Mouse (Mus musculus) forebrain, postnatal 0 days (tissue): ENCODE measurements around the gene Gm5134. TPM values are rescaled to one million over a fixed set of nuclear protein-coding genes. Genes with fewer than 3 reads are reported as not detected.

Experiments
- ATAC-seq: fragments of 200-750 bp; cut with Nextera tagmentation; 2 replicates; pipeline ENCODE4 v1.8.0; 2017; ENCODE audit warnings: mild to moderate bottlenecking, moderate library complexity
- DNase-seq: peaks from one replicate; pipeline ENCODE4 v3.0.0-alpha.2; 2015
- H3K27ac ChIP-seq: fragments of 300-500 bp; sonication (generic); 2 replicates; pipeline ENCODE4 v1.5.1; 2014; ENCODE audit warnings: low read depth, mild to moderate bottlenecking, antibody characterized with exemption, low read length, moderate library complexity, mixed read lengths
- H3K27me3 ChIP-seq: fragments of 300-500 bp; sonication (generic); 2 replicates; pipeline ENCODE4 v1.6.1; 2014; ENCODE audit warnings: mild to moderate bottlenecking, low read length, mixed read lengths; ENCODE audit not compliant: insufficient read depth
- H3K36me3 ChIP-seq: fragments of 300-500 bp; sonication (generic); 2 replicates; pipeline ENCODE4 v1.6.1; 2014; ENCODE audit warnings: mild to moderate bottlenecking, moderate library complexity; ENCODE audit not compliant: insufficient read depth
- H3K4me1 ChIP-seq: fragments of 300-500 bp; sonication (generic); 2 replicates; pipeline ENCODE4 v1.6.1; 2014; ENCODE audit warnings: antibody characterized with exemption; ENCODE audit not compliant: insufficient read depth
- H3K4me2 ChIP-seq: fragments of 300-500 bp; sonication (generic); 2 replicates; pipeline ENCODE4 v1.6.1; 2014; ENCODE audit warnings: low read depth, mild to moderate bottlenecking, moderate library complexity
- H3K4me3 ChIP-seq: fragments of 300-500 bp; sonication (generic); 2 replicates; pipeline ENCODE4 v1.5.1; 2014; ENCODE audit warnings: low read depth, low read length, mixed read lengths
- H3K9ac ChIP-seq: fragments of 300-500 bp; sonication (generic); 2 replicates; pipeline ENCODE4 v1.6.1; 2014; ENCODE audit warnings: mild to moderate bottlenecking
- H3K9me3 ChIP-seq: fragments of 300-500 bp; sonication (generic); 2 replicates; pipeline ENCODE4 v1.6.1; 2016; ENCODE audit warnings: low read length
- CTCF ChIP-seq: sonication (generic); IDR thresholded peaks from 2 replicates; pipeline ENCODE4 v1.5.1; 2016; ENCODE audit warnings: antibody characterized with exemption, control low read depth, low read depth
- WGBS: fragments of 180-500 bp; shearing (Covaris S2); extraction: QIAGEN DNeasy Blood & Tissue Kit; methylation state at CpG from one replicate; pipeline ENCODE4 v1.1.7; 2014; 5-methylcytosine and 5-hydroxymethylcytosine counted together
- polyA plus RNA-seq: library from polyadenylated mRNA; unstranded; fragments of >200 nt; fragmentation: Nextera tagmentation; extraction: Ambion mirVana; gene quantifications from 2 replicates; pipeline ENCODE4 v1.2.1, GENCODE M21; 2015
- total RNA-seq: library from RNA; depleted of rRNA; stranded (reverse); fragments of >200 nt; gene quantifications from 2 replicates; pipeline ENCODE4 v1.2.3, GENCODE M21; 2014

Gm5134 gene
- total and polyA plus RNA-seq, 2 experiments from 2014 or later: not detected

DNA sequence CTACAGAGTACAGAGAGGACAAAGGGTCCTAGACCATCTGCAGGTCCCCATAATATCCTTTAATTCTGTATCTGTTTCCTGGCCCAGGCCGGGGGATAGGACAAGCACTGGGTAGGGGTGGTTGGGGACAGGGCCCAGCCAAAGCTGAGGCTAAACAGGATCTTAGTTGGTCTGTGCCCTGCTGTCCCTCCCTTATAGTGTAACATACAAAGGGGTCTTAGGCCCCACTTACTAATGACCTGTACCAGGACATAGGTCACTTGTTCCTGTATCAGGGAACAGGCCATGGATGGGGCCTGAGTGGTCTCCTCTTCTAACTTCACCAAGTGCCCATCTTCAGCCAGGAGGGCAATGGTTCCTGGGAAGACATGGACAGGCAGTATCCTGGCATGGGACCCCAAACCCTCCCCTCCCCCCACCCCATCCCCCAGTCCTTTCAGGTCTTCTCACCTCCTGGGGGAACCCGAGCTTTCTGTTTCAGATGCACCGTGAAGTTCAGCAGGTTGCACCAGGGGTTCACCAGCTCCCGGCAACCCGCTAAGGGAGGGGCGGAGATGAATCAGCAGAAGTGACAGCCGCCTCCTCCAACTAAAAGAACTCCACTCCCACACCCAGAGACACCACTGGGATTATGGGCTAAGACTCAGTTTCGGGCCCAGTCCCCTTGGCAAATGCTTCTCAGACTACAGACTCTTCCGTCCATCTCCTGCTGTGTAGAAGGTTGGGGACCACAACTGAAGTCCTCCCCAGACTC, 14.7 kb upstream of the Gm5134 start:
- no peak for TF ChIP-seq CTCF
- 61% methylated on average over 9 of the region's 9 CpGs for WGBS
- Histone ChIP-seq H3K9me3 (no peaks in the 10 kb centered on the region), H3K27me3 (no peaks in the 10 kb centered on the region; the same call in 1 of the 2 replicates), H3K4me1 (0 out of 2 replicates have a peak, but pooled peaks cover 4% of the 10 kb centered on the region), H3K9ac (no peak overlapping the region), H3K27ac (no peak overlapping the region), H3K4me2 (no peak overlapping the region), H3K36me3 (no peaks in the 10 kb centered on the region), H3K4me3 (no peak overlapping the region)
- no peak for DNase-seq
- ATAC-seq: no peak

DNA sequence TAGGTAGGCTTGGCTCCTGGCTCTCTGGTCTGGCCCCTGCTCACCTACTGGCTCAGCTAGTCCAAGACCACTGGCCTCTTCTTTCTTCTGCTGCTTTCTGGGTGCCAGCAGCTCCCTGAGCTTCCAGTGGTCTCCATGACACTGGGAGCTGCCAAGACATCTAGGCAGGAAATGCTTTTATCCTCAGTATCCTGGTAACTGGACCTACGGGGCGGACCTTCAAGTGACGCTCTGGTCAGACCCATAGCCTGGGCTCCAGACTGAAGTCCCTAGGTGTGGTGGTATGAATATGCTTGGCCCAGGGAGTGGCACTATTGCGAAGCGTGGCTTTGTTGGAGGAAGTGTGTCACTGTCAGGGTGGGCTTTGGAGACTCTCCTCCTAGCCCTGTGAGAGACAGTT, 13.8 kb upstream of the Gm5134 start, which contains the start of gene Gm867:
Gm867 (minus strand) TSS at position 153 of the 400 bp plus-strand sequence.
- no peak for ATAC-seq
- H3K9ac ChIP-seq: no peak within 1 kb of the TSS
- no peaks in the 10 kb centered on the region; the same call in 1 of the 2 replicates for H3K27me3 ChIP-seq
- no peaks in the 10 kb centered on the region for H3K36me3 ChIP-seq
- H3K4me2 ChIP-seq: no peak within 1 kb of the TSS
- TF ChIP-seq CTCF: no peak
- no peak within 1 kb of the TSS for H3K27ac ChIP-seq
- no peaks in the 10 kb centered on the region for H3K9me3 ChIP-seq
- 84% methylated on average over 5 of the region's 5 CpGs for WGBS
- no peak for DNase-seq
- 0 out of 2 replicates have a peak, but pooled peaks cover 4% of the 10 kb centered on the region for H3K4me1 ChIP-seq
- no peak within 1 kb of the TSS for H3K4me3 ChIP-seq

DNA sequence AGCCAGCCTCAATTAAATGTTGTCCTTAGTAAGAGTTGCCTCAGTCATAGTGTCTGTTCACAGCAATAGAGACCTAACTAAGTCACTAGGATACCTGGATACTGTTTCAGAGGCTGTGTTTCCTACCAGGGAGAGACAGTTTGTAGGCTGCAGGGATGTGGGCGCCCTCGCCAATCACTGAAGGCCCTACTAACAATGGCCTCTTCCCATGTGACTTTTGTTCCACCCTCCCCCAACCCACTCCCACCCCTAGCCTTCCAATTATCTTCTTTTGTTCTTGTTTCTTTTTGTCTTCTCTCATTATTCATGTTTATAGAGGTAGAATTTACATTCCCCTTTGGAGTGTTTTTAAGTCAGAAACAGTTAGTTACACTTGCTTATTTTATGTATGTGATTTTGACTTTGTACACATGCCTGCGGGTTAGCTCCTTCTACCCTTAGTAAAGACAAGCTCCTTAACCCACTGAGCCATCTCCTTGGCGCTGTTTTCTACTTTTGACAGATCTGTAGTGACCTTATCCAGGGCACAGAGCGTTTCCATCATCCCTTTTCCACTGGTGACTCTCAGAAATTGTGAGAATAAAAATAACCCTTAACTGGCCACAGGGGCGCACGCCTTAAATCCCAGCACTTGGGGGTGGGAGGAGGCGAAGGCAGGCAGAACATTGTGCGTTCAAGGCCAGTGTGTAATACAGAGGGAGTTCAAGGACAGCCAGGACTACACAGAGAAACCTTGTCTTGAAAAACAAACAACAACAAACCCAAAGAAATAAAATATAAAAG, 13.1 kb upstream of the Gm5134 start:
- H3K4me1 ChIP-seq: 0 out of 2 replicates have a peak, but pooled peaks cover 4% of the 10 kb centered on the region
- no peak overlapping the region for H3K9ac ChIP-seq
- no peak overlapping the region for H3K4me2 ChIP-seq
- WGBS: 59% methylated on average over 9 of the region's 9 CpGs
- H3K27ac ChIP-seq: no peak overlapping the region
- no peaks in the 10 kb centered on the region; the same call in 1 of the 2 replicates for H3K27me3 ChIP-seq
- no peaks in the 10 kb centered on the region for H3K36me3 ChIP-seq
- H3K9me3 ChIP-seq: no peaks in the 10 kb centered on the region
- no peak for TF ChIP-seq CTCF
- no peak for DNase-seq
- H3K4me3 ChIP-seq: no peak overlapping the region
- ATAC-seq: peak; percentile 53

DNA sequence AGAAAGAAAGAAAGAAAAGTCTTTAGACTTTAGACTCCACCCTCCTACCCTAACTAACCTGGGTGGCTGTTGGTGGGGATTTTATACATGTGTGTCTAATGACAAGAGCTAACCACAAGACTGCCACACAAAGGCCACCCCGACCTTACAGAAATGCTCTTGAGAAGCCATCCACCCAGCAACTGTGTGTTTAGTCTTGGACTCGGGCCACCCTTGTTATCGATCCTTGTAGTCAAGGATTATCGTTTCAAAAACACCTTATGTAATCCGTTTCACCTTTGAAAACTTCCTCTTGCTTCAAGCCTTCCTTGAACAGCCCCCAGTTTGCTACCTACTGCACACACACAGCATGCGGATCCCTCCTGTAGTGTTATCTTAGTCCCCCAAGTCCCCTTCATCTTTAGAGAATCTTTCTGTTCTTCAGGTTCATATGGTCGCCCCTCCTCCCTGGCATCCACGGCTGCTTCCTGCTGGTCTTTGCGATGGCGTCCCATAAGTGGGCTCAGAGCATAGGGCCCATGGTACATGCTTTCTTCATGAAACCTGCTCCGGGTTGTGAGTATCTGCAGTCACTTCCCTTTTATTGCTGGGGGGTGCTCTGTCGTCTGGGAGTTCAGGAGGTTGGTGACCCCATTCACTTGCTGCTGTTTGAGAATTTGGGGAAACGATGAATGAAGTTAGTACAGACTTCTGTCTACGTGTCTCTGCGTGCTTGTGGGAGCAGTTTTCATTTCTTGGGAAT, 11.4 kb upstream of the Gm5134 start, which contains the start of gene Vpreb3:
Vpreb3 (plus strand) TSS at position 322 of the 742 bp plus-strand sequence.
- 83% methylated on average over 15 of the region's 15 CpGs for WGBS
- H3K4me3 ChIP-seq: no peak within 1 kb of the TSS
- ATAC-seq: no peak

DNA sequence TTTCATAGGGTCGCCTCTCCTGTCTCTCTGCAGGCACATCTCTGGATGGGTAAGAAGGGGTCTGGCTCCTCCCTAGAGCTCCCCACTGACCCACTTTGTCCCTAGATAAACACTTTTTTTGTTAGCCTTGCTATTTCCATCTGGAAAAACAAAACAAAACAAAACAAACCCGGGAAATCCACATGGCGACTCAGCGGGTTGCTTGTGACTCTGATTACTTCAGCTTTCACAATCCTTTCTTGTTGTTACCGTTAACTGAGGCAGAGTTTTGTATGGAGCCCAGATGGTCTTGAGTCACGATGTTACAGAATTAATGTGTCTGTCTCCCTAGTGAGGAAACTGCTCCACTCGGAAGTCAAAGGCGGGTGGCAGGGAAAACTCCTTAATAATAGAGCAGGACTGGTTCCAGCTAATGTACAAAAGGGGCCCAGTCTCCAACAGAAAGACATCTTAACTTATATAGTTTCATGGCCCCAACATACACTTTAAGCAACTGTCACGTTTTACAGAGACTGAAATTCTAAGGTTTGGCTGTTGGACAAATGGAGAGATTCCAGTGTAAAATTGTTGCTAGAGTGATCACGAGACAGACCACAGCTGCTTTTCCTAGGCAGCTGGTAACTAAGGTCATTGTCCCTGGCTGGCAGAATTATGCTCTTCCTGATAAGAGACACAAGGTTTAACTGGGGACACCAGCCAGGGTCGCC, 10.1 kb upstream of the Gm5134 start:
- TF ChIP-seq CTCF: no peak
- H3K4me3 ChIP-seq: no peak overlapping the region
- 14% methylated on average over 11 of the region's 11 CpGs for WGBS
- DNase-seq (peak; percentile 55), ATAC-seq (peak; percentile 68)
- H3K9me3 ChIP-seq: no peaks in the 10 kb centered on the region
- no peak overlapping the region for H3K9ac ChIP-seq
- no peaks in the 10 kb centered on the region for H3K36me3 ChIP-seq
- 0 out of 2 replicates have a peak, but pooled peaks cover 4% of the 10 kb centered on the region for H3K4me1 ChIP-seq
- H3K4me2 ChIP-seq: no peak overlapping the region
- no peaks in the 10 kb centered on the region; the same call in 1 of the 2 replicates for H3K27me3 ChIP-seq
- H3K27ac ChIP-seq: peak overlapping the region; percentile 35; the same call in 1 of the 2 replicates

More for the DNA sequence above, 11.4 kb upstream of the Gm5134 start, which contains the start of gene Vpreb3:
- no peak for TF ChIP-seq CTCF
- DNase-seq: no peak
- H3K27ac ChIP-seq: peak within 1 kb of the TSS; percentile 35; the same call in 1 of the 2 replicates
- no peak within 1 kb of the TSS for H3K9ac ChIP-seq
- H3K36me3 ChIP-seq: no peaks in the 10 kb centered on the region
- no peaks in the 10 kb centered on the region; the same call in 1 of the 2 replicates for H3K27me3 ChIP-seq
- H3K4me2 ChIP-seq: no peak within 1 kb of the TSS
- H3K9me3 ChIP-seq: no peaks in the 10 kb centered on the region
- H3K4me1 ChIP-seq: 0 out of 2 replicates have a peak, but pooled peaks cover 4% of the 10 kb centered on the region

DNA sequence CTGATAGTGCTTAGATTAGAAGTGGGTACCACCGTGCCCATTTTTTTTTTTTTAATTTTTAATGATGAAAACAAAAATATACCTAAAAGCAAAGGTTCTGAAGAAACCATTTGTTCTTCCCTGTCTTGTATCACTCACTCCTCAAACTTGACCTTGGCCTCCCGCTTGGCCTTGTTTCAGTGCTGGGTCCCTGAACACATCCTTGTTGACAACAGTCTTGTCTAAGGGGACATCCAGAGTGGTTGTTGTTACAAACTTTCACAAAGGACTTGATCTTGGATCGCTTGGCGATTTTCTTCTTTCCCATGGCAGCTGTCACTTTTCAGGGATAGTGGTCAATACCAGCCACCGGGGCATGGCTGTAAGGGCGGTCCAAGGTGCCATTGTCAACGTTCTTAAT, 9.1 kb upstream of the Gm5134 start:
- Histone ChIP-seq H3K36me3 (no peaks in the 10 kb centered on the region), H3K4me3 (no peak overlapping the region), H3K9me3 (no peaks in the 10 kb centered on the region), H3K27me3 (no peaks in the 10 kb centered on the region; the same call in 1 of the 2 replicates), H3K9ac (no peak overlapping the region), H3K4me1 (0 out of 2 replicates have a peak, but pooled peaks cover 4% of the 10 kb centered on the region), H3K4me2 (no peak overlapping the region), H3K27ac (no peak overlapping the region)
- ATAC-seq (no peak), DNase-seq (no peak)
- 91% methylated on average over 7 of the region's 7 CpGs for WGBS
- no peak for TF ChIP-seq CTCF
